Mouse (Mus musculus): ENCODE results near the gene Eif2ak4. TPM values are rescaled to one million over a fixed set of nuclear protein-coding genes. Genes with fewer than 3 reads are reported as not detected.

Gene Eif2ak4
- polyA plus RNA-seq, 1 experiment: 11.1 TPM

GRCm38 (mm10) chr2:118510447-118511310 lies 122.3 kb downstream of the Eif2ak4 start:
- no peak overlapping the region for H3K4me3 ChIP-seq (replicated peaks; ENCODE audit: extremely low read depth, low read depth, low read length)
- TF ChIP-seq POLR2A (IDR thresholded peaks at IDR 0.05; ENCODE audit: borderline replicate concordance, extremely low read depth, low read depth, low read length) (no peak), CTCF (IDR thresholded peaks at IDR 0.05; ENCODE audit: insufficient read depth, low read length) (no peak)
- peak; percentile 89 for DNase-seq
- peaks cover 15% of the 10 kb centered on the region for H3K4me1 ChIP-seq (ENCODE audit: control insufficient read depth, insufficient read depth, low read length)
- WGBS: 42% methylated on average over 29 of the region's 29 CpGs

GRCm38 (mm10) chr2:118511779-118512417 lies 123.5 kb downstream of the Eif2ak4 start:
- Histone ChIP-seq H3K4me1 (ENCODE audit: control insufficient read depth, insufficient read depth, low read length) (peaks cover 15% of the 10 kb centered on the region), H3K4me3 (replicated peaks; ENCODE audit: extremely low read depth, low read depth, low read length) (no peak overlapping the region)
- 30% methylated on average over 11 of the region's 11 CpGs for whole genome bisulfite sequencing
- DNase-seq: no peak
- no peak for TF ChIP-seq POLR2A (IDR thresholded peaks at IDR 0.05; ENCODE audit: borderline replicate concordance, extremely low read depth, low read depth, low read length)
- TF ChIP-seq CTCF (IDR thresholded peaks at IDR 0.05; ENCODE audit: insufficient read depth, low read length): no peak

GRCm38 (mm10) chr2:118512418-118513377 lies 124.3 kb downstream of the Eif2ak4 start:
- DNase-seq: no peak
- H3K4me3 ChIP-seq (replicated peaks; ENCODE audit: extremely low read depth, low read depth, low read length): no peak overlapping the region
- TF ChIP-seq CTCF (IDR thresholded peaks at IDR 0.05; ENCODE audit: insufficient read depth, low read length) (no peak), POLR2A (IDR thresholded peaks at IDR 0.05; ENCODE audit: borderline replicate concordance, extremely low read depth, low read depth, low read length) (no peak)
- 71% methylated on average over 16 of the region's 16 CpGs for WGBS
- peaks cover 15% of the 10 kb centered on the region for H3K4me1 ChIP-seq (ENCODE audit: control insufficient read depth, insufficient read depth, low read length)

- WGBS: 32% methylated on average over 9 of the region's 9 CpGs
- peak; percentile 61 for DNase-seq
These were observed 131.9 kb downstream of the Eif2ak4 start for GRCm38 (mm10) chr2:118520042-118520933.

GRCm38 (mm10) chr2:118522265-118522664 lies 133.8 kb downstream of the Eif2ak4 start:
- no peak for DNase-seq
- WGBS: 6% methylated on average over 2 of the region's 2 CpGs
- TF ChIP-seq POLR2A (IDR thresholded peaks at IDR 0.05; ENCODE audit: borderline replicate concordance, extremely low read depth, low read depth, low read length): no peak
- no peak for TF ChIP-seq CTCF (IDR thresholded peaks at IDR 0.05; ENCODE audit: insufficient read depth, low read length)

More at GRCm38 (mm10) chr2:118520042-118520933, 131.9 kb downstream of the Eif2ak4 start:
- no peak overlapping the region for H3K4me3 ChIP-seq (replicated peaks; ENCODE audit: extremely low read depth, low read depth, low read length)
- peaks cover 17% of the 10 kb centered on the region for H3K4me1 ChIP-seq (ENCODE audit: control insufficient read depth, insufficient read depth, low read length)
- TF ChIP-seq CTCF (IDR thresholded peaks at IDR 0.05; ENCODE audit: insufficient read depth, low read length): no peak
- no peak for TF ChIP-seq POLR2A (IDR thresholded peaks at IDR 0.05; ENCODE audit: borderline replicate concordance, extremely low read depth, low read depth, low read length)

GRCm38 (mm10) chr2:118523163-118523730 lies 134.8 kb downstream of the Eif2ak4 start:
- TF ChIP-seq POLR2A (IDR thresholded peaks at IDR 0.05; ENCODE audit: borderline replicate concordance, extremely low read depth, low read depth, low read length): no peak
- no peak for TF ChIP-seq CTCF (IDR thresholded peaks at IDR 0.05; ENCODE audit: insufficient read depth, low read length)
- H3K4me1 ChIP-seq (ENCODE audit: control insufficient read depth, insufficient read depth, low read length): peaks cover 17% of the 10 kb centered on the region
- WGBS: 69% methylated on average over 5 of the region's 5 CpGs
- DNase-seq: no peak
- H3K4me3 ChIP-seq (replicated peaks; ENCODE audit: extremely low read depth, low read depth, low read length): no peak overlapping the region

More at GRCm38 (mm10) chr2:118522265-118522664, 133.8 kb downstream of the Eif2ak4 start:
- Histone ChIP-seq H3K4me3 (replicated peaks; ENCODE audit: extremely low read depth, low read depth, low read length) (no peak overlapping the region), H3K4me1 (ENCODE audit: control insufficient read depth, insufficient read depth, low read length) (peaks cover 17% of the 10 kb centered on the region)

- Histone ChIP-seq H3K4me3 (replicated peaks; ENCODE audit: extremely low read depth, low read depth, low read length) (no peak overlapping the region), H3K4me1 (ENCODE audit: control insufficient read depth, insufficient read depth, low read length) (peaks cover 22% of the 10 kb centered on the region)
- DNase-seq: no peak
- 88% methylated on average over 3 of the region's 3 CpGs for WGBS
- TF ChIP-seq CTCF (IDR thresholded peaks at IDR 0.05; ENCODE audit: insufficient read depth, low read length) (no peak), POLR2A (IDR thresholded peaks at IDR 0.05; ENCODE audit: borderline replicate concordance, extremely low read depth, low read depth, low read length) (no peak)
These were observed 136.4 kb downstream of the Eif2ak4 start for GRCm38 (mm10) chr2:118524811-118525210.

Other genes starting within 250 kb of the Eif2ak4 start
- gene Fsip1, start 131.7 kb upstream of the Eif2ak4 start, polyA plus RNA-seq (2012; rRNA removed): 0.50 and 0.60 TPM in 2 replicates
- gene Gpr176, start 15.2 kb upstream of the Eif2ak4 start, polyA plus RNA-seq (2012; rRNA removed): 0.26 and 0.31 TPM in 2 replicates
- 53.4 and 70.5 TPM in 2 replicates for gene Srp14, start 91.1 kb downstream of the Eif2ak4 start, polyA plus RNA-seq (2012; rRNA removed)
- 31.5 and 35.9 TPM in 2 replicates for gene Bmf, start 161.1 kb downstream of the Eif2ak4 start, polyA plus RNA-seq (2012; rRNA removed)
- gene Bub1b, start 209.6 kb downstream of the Eif2ak4 start, polyA plus RNA-seq (2012; rRNA removed): 1.0 and 2.7 TPM in 2 replicates